Mouse (Mus musculus): ENCODE measurements around the gene Gm14399. TPM values are rescaled to one million over a fixed set of nuclear protein-coding genes. Genes with fewer than 3 reads are reported as not detected.
A peak's percentile ranks its signal among the peaks of the same experiment; 100 is the strongest.
"Not testable (repeated sequence)": the region's sequence is repeated elsewhere in the genome, so short reads cannot be mapped to it uniquely, and the experiment has no call there.

The Gm14399 gene
- 10 to 100 TPM in 1 of 2 experiments, 1 to 10 TPM in 1; 9.4 to 10.6 TPM for total RNA-seq (2021)
- long read RNA-seq, experiment 1, partial matches to known transcripts: 0 of 3 reads
- long read RNA-seq, experiment 1, other reads (novel, unspliced or antisense): 0 of 3 reads
- long read RNA-seq, experiment 2, partial matches to known transcripts: 0 of 5 reads
- long read RNA-seq, experiment 2, other reads (novel, unspliced or antisense): 1 of 5 reads

GRCm38 (mm10) chr2:175141993-175142295 is at the start of gene Gm14399:
Gene Gm14399 (minus strand): TSS chr2:175142012.
- DNase-seq; intact Hi-C loops (cut with DNase I): not testable (repeated sequence)

GRCm38 (mm10) chr2:175179008-175179407 is 37.2 kb upstream of the Gm14399 start:
- DNase-seq; intact Hi-C loops (cut with DNase I): not testable (repeated sequence)

GRCm38 (mm10) chr2:175176312-175176711 is 34.5 kb upstream of the Gm14399 start:
- no peak for DNase-seq
- intact Hi-C loops (cut with DNase I): no loop called here

GRCm38 (mm10) chr2:175175401-175176180 is 33.8 kb upstream of the Gm14399 start, which contains the start of gene Gm14443:
Gene Gm14443 (minus strand): TSS chr2:175175871.
- intact Hi-C loops (cut with DNase I); DNase-seq: not testable (repeated sequence)

- DNase-seq; intact Hi-C loops (cut with DNase I): not testable (repeated sequence)
Observed at GRCm38 (mm10) chr2:175174058-175174457, 32.2 kb upstream of the Gm14399 start.

- DNase-seq; intact Hi-C loops (cut with DNase I): not testable (repeated sequence)
Observed at GRCm38 (mm10) chr2:175172906-175173595, 31.2 kb upstream of the Gm14399 start.

- intact Hi-C loops (cut with DNase I): no loop called here
- DNase-seq: no peak
Observed at GRCm38 (mm10) chr2:175172123-175172522, 30.3 kb upstream of the Gm14399 start.

GRCm38 (mm10) chr2:175166870-175167269 is 25.1 kb upstream of the Gm14399 start:
- DNase-seq; intact Hi-C loops (cut with DNase I): not testable (repeated sequence)

GRCm38 (mm10) chr2:175165110-175165509 is 23.3 kb upstream of the Gm14399 start:
- DNase-seq; intact Hi-C loops (cut with DNase I): not testable (repeated sequence)

- DNase-seq; intact Hi-C loops (cut with DNase I): not testable (repeated sequence)
Observed at GRCm38 (mm10) chr2:175161438-175161837, 19.6 kb upstream of the Gm14399 start.

GRCm38 (mm10) chr2:175158642-175159041 is 16.8 kb upstream of the Gm14399 start:
- no peak for DNase-seq
- intact Hi-C loops (cut with DNase I): no loop called here

- DNase-seq: no peak
- intact Hi-C loops (cut with DNase I): no loop called here
Observed at GRCm38 (mm10) chr2:175156696-175157095, 14.9 kb upstream of the Gm14399 start.

- DNase-seq: peak; percentile 16 to 23
- intact Hi-C loops (cut with DNase I): not testable (repeated sequence)
Observed at GRCm38 (mm10) chr2:175141118-175141992, 457 bp downstream of the Gm14399 start.

- intact Hi-C loops (cut with DNase I); DNase-seq: not testable (repeated sequence)
Observed at GRCm38 (mm10) chr2:175140624-175141023, 1.2 kb downstream of the Gm14399 start.

Other genes with a start within 250 kb of the Gm14399 start
- gene Gm14444, start 131.8 kb downstream of the Gm14399 start, total RNA-seq (2021): 1 to 10 TPM in 1 of 2 experiments, under 1 TPM in 1; 0.80 to 1.3 TPM
- 1 to 10 TPM in 1 of 2 experiments, under 1 TPM in 1; 0.71 to 1.6 TPM for gene Gm14393, start 74.2 kb downstream of the Gm14399 start, total RNA-seq (2021)
- under 1 TPM; 0.41 to 0.81 TPM for gene Gm14443, start 33.9 kb upstream of the Gm14399 start, total RNA-seq (2021)
- gene Gm14391, start 64.9 kb upstream of the Gm14399 start, total RNA-seq (2021): 10 to 100 TPM; 53.7 to 53.9 TPM
- gene Gm14440, start 133.1 kb upstream of the Gm14399 start, total RNA-seq (2021): 1 to 10 TPM in 1 of 2 experiments, under 1 TPM in 1; 0.32 to 1.0 TPM
- 10 to 100 TPM; 35.1 to 35.2 TPM for gene Gm4631, start 196.2 kb upstream of the Gm14399 start, total RNA-seq (2021)
- 10 to 100 TPM; 25.2 to 27.6 TPM for gene Zfp968, start 230.4 kb upstream of the Gm14399 start, total RNA-seq (2021)

Data from heart, postnatal 14 days (tissue).